Mouse (Mus musculus) MEL (cell line): ENCODE data around the gene Agbl5. TPM values are rescaled to one million over a fixed set of nuclear protein-coding genes. Genes with fewer than 3 reads are reported as not detected.

ENCODE experiments used
- DNase-seq: peaks from one replicate; pipeline ENCODE4 v3.0.0; 2011; ENCODE audit warnings: low read depth, low spot score
- H3K27ac ChIP-seq: 2 replicates; pipeline ENCODE4 v1.5.1; 2012; ENCODE audit warnings: low read depth, mild to moderate bottlenecking, control low read depth, low read length, moderate library complexity; ENCODE audit not compliant: control insufficient read depth
- H3K27me3 ChIP-seq, 2 experiments: fragments of 150-350 bp in 1 of 2; sonication (generic) in 1 of 2; 2 replicates each; pipeline ENCODE4 v1.6.1; 2012; ENCODE audit warnings: low read length in 2 of 2, mild to moderate bottlenecking in 2 of 2, improper control_type of control experiment in 1 of 2, moderate library complexity in 1 of 2; ENCODE audit not compliant: insufficient read depth in 2 of 2, control insufficient read depth in 1 of 2
- H3K36me3 ChIP-seq, 2 experiments: 2 replicates each; pipeline ENCODE4 v1.6.1; 2012 to 2014; ENCODE audit warnings: low read length in 2 of 2, improper control_type of control experiment in 1 of 2, inconsistent platforms in 1 of 2, mild to moderate bottlenecking in 1 of 2; ENCODE audit not compliant: insufficient read depth in 2 of 2, control insufficient read depth in 1 of 2
- H3K4me1 ChIP-seq, 2 experiments: fragments of 150-350 bp in 1 of 2; sonication (generic) in 1 of 2; 2 replicates each; pipeline ENCODE4 v1.6.1; 2012; ENCODE audit warnings: low read length in 2 of 2, improper control_type of control experiment in 1 of 2, mild to moderate bottlenecking in 1 of 2; ENCODE audit not compliant: insufficient read depth in 2 of 2, control insufficient read depth in 1 of 2
- H3K4me3 ChIP-seq, 2 experiments: fragments of 150-350 bp in 1 of 2; sonication (generic) in 1 of 2; 2 replicates each; pipeline ENCODE4 v1.5.1; 2012; ENCODE audit warnings: low read depth in 2 of 2, low read length in 2 of 2, mild to moderate bottlenecking in 2 of 2, moderate library complexity in 2 of 2, control low read depth in 1 of 2, improper control_type of control experiment in 1 of 2; ENCODE audit not compliant: control insufficient read depth in 1 of 2, insufficient read depth in 1 of 2
- H3K79me2 ChIP-seq: 2 replicates; pipeline ENCODE4 v1.6.1; 2012; ENCODE audit warnings: mild to moderate bottlenecking, low read length, moderate library complexity; ENCODE audit not compliant: control insufficient read depth, poor library complexity, insufficient read depth
- H3K9ac ChIP-seq: 2 replicates; pipeline ENCODE4 v1.6.1; 2012; ENCODE audit warnings: low read depth, mild to moderate bottlenecking, control low read depth, low read length, moderate library complexity; ENCODE audit not compliant: control insufficient read depth, poor library complexity, severe bottlenecking
- H3K9me3 ChIP-seq: fragments of 150-350 bp; sonication (generic); replicated peaks from 2 replicates; pipeline ENCODE4 v1.6.1; 2012; ENCODE audit warnings: mild to moderate bottlenecking, low read length, improper control_type of control experiment, moderate library complexity; ENCODE audit not compliant: insufficient read depth
- CHD1 ChIP-seq: IDR thresholded peaks from 2 replicates; pipeline ENCODE4 v1.6.1; 2012; ENCODE audit warnings: low read depth, mild to moderate bottlenecking, inconsistent platforms, low read length, improper control_type of control experiment
- CHD2 ChIP-seq: IDR thresholded peaks from 2 replicates; pipeline ENCODE4 v1.6.1; 2011; ENCODE audit warnings: low read length, improper control_type of control experiment
- CTCF ChIP-seq, 3 experiments: IDR thresholded peaks in 2 of 3; conservative IDR thresholded peaks in 1 of 3; 2 replicates each; pipeline ENCODE4 v1.5.1; 2011 to 2012; ENCODE audit warnings: low read length in 3 of 3, low read depth in 2 of 3, mild to moderate bottlenecking in 2 of 3, improper control_type of control experiment in 1 of 3, inconsistent platforms in 1 of 3, mixed read lengths in 1 of 3, moderate library complexity in 1 of 3; ENCODE audit not compliant: control insufficient read depth in 1 of 3, insufficient read depth in 1 of 3, poor library complexity in 1 of 3, severe bottlenecking in 1 of 3
- GATA1 ChIP-seq: IDR thresholded peaks from 2 replicates; pipeline ENCODE4 v1.6.1; 2011; ENCODE audit warnings: low read depth, low read length, improper control_type of control experiment
- HCFC1 ChIP-seq: IDR thresholded peaks from 2 replicates; pipeline ENCODE4 v1.6.1; 2012; ENCODE audit warnings: low read depth, mild to moderate bottlenecking, inconsistent platforms, low read length, improper control_type of control experiment, moderate library complexity
- JUND ChIP-seq: IDR thresholded peaks from 2 replicates; pipeline ENCODE4 v1.6.1; 2011; ENCODE audit warnings: low read depth, mild to moderate bottlenecking, improper control_type of control experiment, low read length
- KAT2A ChIP-seq: conservative IDR thresholded peaks from 2 replicates; pipeline ENCODE4 v1.6.1; 2012; ENCODE audit warnings: low read depth, low read length, improper control_type of control experiment, inconsistent platforms
- MAFK ChIP-seq: IDR thresholded peaks from 2 replicates; pipeline ENCODE4 v1.6.1; 2011; ENCODE audit warnings: low read depth, mild to moderate bottlenecking, low read length, improper control_type of control experiment, borderline replicate concordance
- MAX ChIP-seq: IDR thresholded peaks from 2 replicates; pipeline ENCODE4 v1.6.1; 2011; ENCODE audit warnings: low read length, improper control_type of control experiment
- MAZ ChIP-seq: IDR thresholded peaks from 2 replicates; pipeline ENCODE4 v1.6.1; 2012; ENCODE audit warnings: low read depth, mild to moderate bottlenecking, inconsistent platforms, low read length, improper control_type of control experiment
- MEF2A ChIP-seq: IDR thresholded peaks from 2 replicates; pipeline ENCODE4 v1.6.1; 2014; ENCODE audit warnings: low read depth, mild to moderate bottlenecking, inconsistent platforms, low read length, improper control_type of control experiment; ENCODE audit not compliant: poor library complexity, insufficient replicate concordance, severe bottlenecking; ENCODE audit errors: extremely low read depth
- MXI1 ChIP-seq: IDR thresholded peaks from 2 replicates; pipeline ENCODE4 v1.6.1; 2011; ENCODE audit warnings: mild to moderate bottlenecking, low read depth, low read length, improper control_type of control experiment
- MYB ChIP-seq: IDR thresholded peaks from 2 replicates; pipeline ENCODE4 v1.6.1; 2011; ENCODE audit warnings: mild to moderate bottlenecking, low read depth, low read length, improper control_type of control experiment
- MYC ChIP-seq: IDR thresholded peaks from 2 replicates; pipeline ENCODE4 v1.6.1; 2011; ENCODE audit warnings: low read depth, mild to moderate bottlenecking, low read length, improper control_type of control experiment, moderate library complexity
- NELFE ChIP-seq: IDR thresholded peaks from 2 replicates; pipeline ENCODE4 v1.6.1; 2011; ENCODE audit warnings: low read depth, low read length, improper control_type of control experiment
- POLR2A ChIP-seq, 2 experiments: IDR thresholded peaks; 2 replicates each; pipeline ENCODE4 v1.6.1; 2011 to 2012; ENCODE audit warnings: low read length in 2 of 2, mild to moderate bottlenecking in 2 of 2, control low read depth in 1 of 2, improper control_type of control experiment in 1 of 2, low read depth in 1 of 2, moderate library complexity in 1 of 2; ENCODE audit not compliant: control insufficient read depth in 1 of 2, insufficient read depth in 1 of 2, poor library complexity in 1 of 2
- POLR2AphosphoS2 ChIP-seq: IDR thresholded peaks from 2 replicates; pipeline ENCODE4 v1.6.1; 2011; ENCODE audit warnings: low read length, improper control_type of control experiment
- POLR2AphosphoS5 ChIP-seq: IDR thresholded peaks from 2 replicates; pipeline ENCODE4 v1.6.1; 2012; ENCODE audit warnings: low read depth, borderline replicate concordance, mild to moderate bottlenecking, inconsistent platforms, low read length, moderate library complexity, mixed read lengths
- SIN3A ChIP-seq: IDR thresholded peaks from 2 replicates; pipeline ENCODE4 v1.6.1; 2012; ENCODE audit warnings: low read length, improper control_type of control experiment, inconsistent platforms
- TBP ChIP-seq: IDR thresholded peaks from 2 replicates; pipeline ENCODE4 v1.8.0; 2011; ENCODE audit warnings: low read depth, low read length, improper control_type of control experiment
- USF1 ChIP-seq: IDR thresholded peaks from 2 replicates; pipeline ENCODE4 v1.6.1; 2014; ENCODE audit warnings: low read depth, mild to moderate bottlenecking, inconsistent platforms, low read length, improper control_type of control experiment, moderate library complexity
- USF2 ChIP-seq, 2 experiments: IDR thresholded peaks; 2 replicates each; pipeline ENCODE4 v1.6.1; 2011 to 2012; ENCODE audit warnings: improper control_type of control experiment in 2 of 2, low read length in 2 of 2, borderline replicate concordance in 1 of 2, inconsistent platforms in 1 of 2, low read depth in 1 of 2, mild to moderate bottlenecking in 1 of 2; ENCODE audit not compliant: insufficient read depth in 1 of 2
- ZKSCAN1 ChIP-seq: IDR thresholded peaks from 2 replicates; pipeline ENCODE4 v1.6.1; 2012; ENCODE audit warnings: low read depth, mild to moderate bottlenecking, inconsistent platforms, low read length, improper control_type of control experiment, moderate library complexity
- polyA plus RNA-seq, 2 experiments: library from polyadenylated mRNA; stranded (reverse) in 1 of 2; unstranded in 1 of 2; fragments of >175 nt in 1 of 2; fragments of >200 nt in 1 of 2; gene quantifications; 2 replicates each; pipeline versions ENCODE4 v1.2.1 to v1.2.4; 2012; ENCODE audit warnings: low replicate concordance in 2 of 2, low read depth in 1 of 2; ENCODE audit not compliant: insufficient read length in 2 of 2, insufficient read depth in 1 of 2, missing spikeins in 1 of 2
- total RNA-seq: library from RNA; depleted of rRNA; stranded (reverse); fragments of 300-350 nt; gene quantifications from 2 replicates; pipeline ENCODE4 v1.2.3, GENCODE M21; 2012

The Agbl5 gene
- total and polyA plus RNA-seq, 3 experiments = 10.6 to 45.0 TPM; not detected in 1

DNA sequence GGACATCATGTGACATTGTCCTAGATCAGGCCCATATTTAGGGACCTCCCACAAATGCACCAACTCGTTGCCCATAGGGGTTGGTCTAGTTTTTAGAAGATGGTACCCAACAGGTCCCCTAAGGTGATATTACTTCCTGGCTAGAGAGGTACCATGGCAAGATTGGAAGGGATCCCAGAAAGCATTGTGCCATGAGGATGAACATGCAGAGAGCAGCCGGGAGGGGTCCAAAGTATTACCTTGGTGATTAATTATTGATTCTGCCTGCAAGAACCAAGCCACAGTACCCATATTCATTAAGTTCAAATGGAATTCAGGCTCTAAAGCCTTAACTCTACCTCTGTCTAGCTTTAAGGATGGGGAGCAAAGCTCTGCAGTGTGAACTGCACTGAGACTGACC, 37.6 kb downstream of the Agbl5 start:
- Histone ChIP-seq H3K36me3 (peaks cover 0 to 2% of the 10 kb centered on the region in 2 experiments; a peak in 1 of 4 replicates), H3K4me1 (peaks cover 5 to 8% of the 10 kb centered on the region in 2 experiments; a peak in 2 of 4 replicates), H3K4me3 (no peak overlapping the region), H3K79me2 (peaks cover 14% of the 10 kb centered on the region), H3K27ac (no peak overlapping the region), H3K9me3 (no peaks in the 10 kb centered on the region), H3K27me3 (no peaks in the 10 kb centered on the region), H3K9ac (no peak overlapping the region)
- TF ChIP-seq CHD2 = no peak
- TF ChIP-seq NELFE = no peak
- TF ChIP-seq MAZ = no peak
- no peak for TF ChIP-seq GATA1
- TF ChIP-seq ZKSCAN1 = no peak
- TF ChIP-seq JUND = no peak
- TF ChIP-seq MEF2A = no peak
- TF ChIP-seq HCFC1 = no peak
- TF ChIP-seq POLR2AphosphoS2 = no peak
- TF ChIP-seq POLR2AphosphoS5 = no peak
- TF ChIP-seq SIN3A = no peak
- no peak for TF ChIP-seq CHD1
- TF ChIP-seq MAFK = no peak
- no peak for TF ChIP-seq CTCF (IDR thresholded peaks at IDR 0.05 in 2 of 3, conservative IDR thresholded peaks at IDR 0.05 in 1 of 3; ENCODE audit: control insufficient read depth in 1 of 3, insufficient read depth in 1 of 3, low read depth in 2 of 3, low read length in 3 of 3, poor library complexity in 1 of 3, severe bottlenecking in 1 of 3)
- no peak for TF ChIP-seq TBP
- no peak for TF ChIP-seq USF1
- no peak for DNase-seq

DNA sequence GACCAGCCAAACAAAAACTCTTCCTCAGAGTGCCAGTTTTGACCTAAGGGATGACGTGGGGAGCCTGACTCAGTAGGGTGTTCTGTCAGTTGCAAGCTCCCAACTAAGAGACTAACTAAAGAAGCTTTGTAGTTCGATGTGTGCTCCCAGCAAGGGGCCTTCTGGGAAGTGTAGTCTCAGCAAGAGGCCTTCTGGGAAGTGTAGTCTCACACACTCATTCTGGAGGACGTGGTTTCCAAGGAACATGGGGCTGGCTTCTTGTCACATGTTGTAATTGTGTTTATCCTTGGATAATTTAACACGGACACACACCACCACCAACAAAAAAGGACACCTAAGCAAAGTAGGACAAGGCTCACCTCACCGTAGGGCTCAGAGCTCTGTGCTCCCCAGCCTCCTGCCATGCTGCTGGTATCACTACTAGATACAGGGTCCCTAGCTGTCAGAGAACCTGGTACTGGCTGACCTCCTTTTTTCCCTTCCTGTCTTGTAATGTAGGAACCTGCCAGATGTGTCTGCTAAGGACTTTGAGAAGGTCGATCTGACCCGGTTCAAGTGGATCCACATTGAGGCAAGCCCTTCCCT, 39.5 kb downstream of the Agbl5 start:
- DNase-seq = peak; percentile 41
- H3K9me3 ChIP-seq = no peaks in the 10 kb centered on the region
- no peak overlapping the region for H3K27ac ChIP-seq
- H3K9ac ChIP-seq = no peak overlapping the region
- H3K4me3 ChIP-seq = no peak overlapping the region
- peaks cover 0 to 2% of the 10 kb centered on the region in 2 experiments; a peak in 1 of 4 replicates for H3K36me3 ChIP-seq
- peaks cover 2% of the 10 kb centered on the region; the same call in 1 of the 2 replicates for H3K79me2 ChIP-seq
- H3K4me1 ChIP-seq = peaks cover 0 to 7% of the 10 kb centered on the region in 2 experiments; a peak in 1 of 4 replicates
- no peaks in the 10 kb centered on the region for H3K27me3 ChIP-seq
- TF ChIP-seq POLR2A (IDR thresholded peaks at IDR 0.05; ENCODE audit: control insufficient read depth in 1 of 2, insufficient read depth in 1 of 2, low read depth in 1 of 2, low read length in 2 of 2, poor library complexity in 1 of 2) (no peak), ZKSCAN1 (no peak), MAX (no peak), TBP (no peak), CTCF (IDR thresholded peaks at IDR 0.05 in 2 of 3, conservative IDR thresholded peaks at IDR 0.05 in 1 of 3; ENCODE audit: control insufficient read depth in 1 of 3, insufficient read depth in 1 of 3, low read depth in 2 of 3, low read length in 3 of 3, poor library complexity in 1 of 3, severe bottlenecking in 1 of 3) (no peak), MXI1 (no peak), MYB (no peak), USF2 (IDR thresholded peaks at IDR 0.05; ENCODE audit: borderline replicate concordance in 1 of 2, insufficient read depth in 1 of 2, low read depth in 1 of 2, low read length in 2 of 2) (no peak), MAZ (no peak), POLR2AphosphoS5 (no peak), MYC (0 out of 2 replicates have a peak, but pooled peaks have one; percentile 34), HCFC1 (peak; percentile 92), KAT2A (peak; percentile 62)
